Mouse (Mus musculus) embryonic facial prominence, embryonic 12.5 days (tissue): ENCODE results near the gene Psme3. TPM values are rescaled to one million over a fixed set of nuclear protein-coding genes. Genes with fewer than 3 reads are reported as not detected.
A peak's percentile ranks its signal among the peaks of the same experiment; 100 is the strongest.
"Not testable (repeated sequence)": the region's sequence is repeated elsewhere in the genome, so short reads cannot be mapped to it uniquely, and the experiment has no call there.

Source experiments
- ATAC-seq: fragments of 200-750 bp; cut with Nextera tagmentation; 2 replicates; pipeline ENCODE4 v1.8.0; 2017; ENCODE audit not compliant: insufficient number of reproducible peaks, insufficient read depth, low FRiP score, low TSS enrichment
- H3K27ac ChIP-seq: fragments of 300-500 bp; sonication (generic); 2 replicates; pipeline ENCODE4 v1.5.1; 2016; ENCODE audit warnings: mild to moderate bottlenecking
- H3K27me3 ChIP-seq: fragments of 300-500 bp; sonication (generic); 2 replicates; pipeline ENCODE4 v1.6.1; 2016; ENCODE audit warnings: mild to moderate bottlenecking, moderate library complexity
- H3K36me3 ChIP-seq: fragments of 300-500 bp; sonication (generic); 2 replicates; pipeline ENCODE4 v1.6.1; 2016; ENCODE audit warnings: mild to moderate bottlenecking
- H3K4me1 ChIP-seq: fragments of 300-500 bp; sonication (generic); 2 replicates; pipeline ENCODE4 v1.6.1; 2016
- H3K4me2 ChIP-seq: fragments of 300-500 bp; sonication (generic); replicated peaks from 2 replicates; pipeline ENCODE4 v1.6.1; 2016; ENCODE audit warnings: mild to moderate bottlenecking, moderate library complexity
- H3K4me3 ChIP-seq: fragments of 300-500 bp; sonication (generic); 2 replicates; pipeline ENCODE4 v1.5.1; 2016; ENCODE audit warnings: mild to moderate bottlenecking
- H3K9ac ChIP-seq: fragments of 300-500 bp; sonication (generic); 2 replicates; pipeline ENCODE4 v1.6.1; 2016; ENCODE audit warnings: mild to moderate bottlenecking, moderate library complexity
- H3K9me3 ChIP-seq: fragments of 300-500 bp; sonication (generic); 2 replicates; pipeline ENCODE4 v1.6.1; 2016; ENCODE audit warnings: mild to moderate bottlenecking, moderate library complexity
- WGBS: fragments of 180-500 bp; shearing (Covaris S2); methylation state at CpG from one replicate; pipeline ENCODE4 v1.1.7; 2016; 5-methylcytosine and 5-hydroxymethylcytosine counted together
- polyA plus RNA-seq: library from polyadenylated mRNA; unstranded; fragments of >200 nt; fragmentation: Nextera tagmentation; extraction: Ambion mirVana; gene quantifications from 2 replicates; pipeline ENCODE4 v1.2.1, GENCODE M21; 2016

Gene Psme3
- polyA plus RNA-seq, 1 experiment from 2014 or later, result 172 TPM

DNA sequence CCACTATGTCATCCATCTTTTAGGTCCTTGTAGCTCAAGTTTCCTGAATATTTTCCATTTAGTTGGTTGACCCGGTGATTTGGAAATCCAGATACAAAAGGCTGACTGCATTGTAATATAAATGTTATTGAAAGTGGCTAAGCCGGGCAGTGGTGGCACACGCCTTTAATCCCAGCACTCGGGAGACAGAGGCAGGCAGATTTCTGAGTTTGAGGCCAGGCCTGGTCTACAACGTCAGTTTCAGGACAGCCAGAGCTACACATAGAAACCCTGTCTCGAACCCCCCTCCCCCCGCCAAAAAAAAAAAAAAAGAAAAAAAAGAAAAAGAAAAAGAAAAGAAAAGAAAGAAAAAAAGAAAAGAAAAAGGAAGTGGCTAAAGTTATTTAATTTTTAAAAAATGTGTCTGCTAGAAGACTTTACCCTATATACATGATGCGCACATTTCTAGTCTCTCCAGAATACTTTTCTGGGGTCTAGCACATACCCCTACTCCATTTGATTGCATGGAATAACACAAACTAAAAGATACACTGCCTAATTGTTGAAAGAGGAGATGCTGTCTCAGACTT, 847 bp upstream of the Psme3 start:
- ATAC-seq, result no peak
- peak overlapping the region; percentile 98 for H3K4me3 ChIP-seq
- no peaks in the 10 kb centered on the region for H3K9me3 ChIP-seq
- peak overlapping the region; percentile 92 for H3K9ac ChIP-seq
- no peak overlapping the region for H3K27ac ChIP-seq
- peaks cover 11% of the 10 kb centered on the region for H3K4me1 ChIP-seq
- H3K27me3 ChIP-seq, result no peaks in the 10 kb centered on the region
- 91% methylated on average over 8 of the region's 8 CpGs for WGBS
- H3K36me3 ChIP-seq, result peaks cover 18% of the 10 kb centered on the region
- peak overlapping the region; percentile 98 for H3K4me2 ChIP-seq

DNA sequence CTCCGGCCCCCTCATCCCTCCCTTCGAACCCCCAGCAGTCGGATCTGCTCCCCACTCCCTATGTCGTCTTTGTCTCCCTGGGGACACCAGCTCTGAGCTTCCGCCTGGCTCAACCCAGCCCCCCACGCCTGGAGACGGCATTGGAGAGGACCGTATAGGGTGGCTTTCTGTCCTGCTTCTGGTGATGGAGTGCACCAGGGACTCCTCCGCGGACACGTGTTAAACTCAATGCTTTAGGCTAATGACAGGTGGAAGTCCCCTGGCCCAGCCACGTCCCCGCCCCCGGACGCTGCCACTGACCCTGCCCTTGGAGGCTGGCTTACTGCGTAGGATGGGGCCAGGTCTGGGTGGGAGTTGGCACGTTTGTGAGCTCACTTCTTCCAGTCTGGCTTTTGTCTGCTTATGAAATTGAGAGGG, 496 bp downstream of the Psme3 start:
- ATAC-seq, result peak; percentile 74; the same call in 1 of the 2 replicates
- WGBS, result under 1% methylated on average over 17 of the region's 17 CpGs
- H3K9ac ChIP-seq, result peak overlapping the region; percentile 92
- H3K4me2 ChIP-seq, result peak overlapping the region; percentile 98
- peak overlapping the region; percentile 73 for H3K27ac ChIP-seq
- H3K4me1 ChIP-seq, result peaks cover 11% of the 10 kb centered on the region
- H3K4me3 ChIP-seq, result peak overlapping the region; percentile 98
- peaks cover 31% of the 10 kb centered on the region for H3K36me3 ChIP-seq
- no peaks in the 10 kb centered on the region for H3K27me3 ChIP-seq
- no peaks in the 10 kb centered on the region for H3K9me3 ChIP-seq

DNA sequence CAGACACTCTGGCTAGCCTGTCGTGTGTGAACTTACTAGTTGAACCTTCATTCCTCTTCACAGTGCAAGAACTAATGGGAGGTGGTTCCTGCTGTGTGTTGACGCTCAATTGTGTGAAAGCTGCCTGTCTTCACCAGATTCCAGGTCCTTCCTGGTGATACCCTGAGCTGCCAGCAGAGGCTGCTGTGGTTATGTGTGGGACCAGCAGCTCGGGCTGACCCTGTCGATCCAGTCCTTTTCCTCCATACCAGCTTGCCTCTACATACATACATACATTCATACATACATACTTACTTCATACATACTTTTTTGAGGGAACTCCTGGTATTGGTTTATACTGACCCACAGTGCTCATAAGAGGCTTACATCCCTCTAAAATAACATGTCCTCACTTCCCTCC, 7.6 kb downstream of the Psme3 start:
- Histone ChIP-seq H3K9ac (no peak overlapping the region), H3K27ac (no peak overlapping the region), H3K9me3 (no peaks in the 10 kb centered on the region), H3K4me2 (no peak overlapping the region), H3K27me3 (no peaks in the 10 kb centered on the region), H3K4me1 (no peaks in the 10 kb centered on the region; the same call in 1 of the 2 replicates), H3K4me3 (no peak overlapping the region), H3K36me3 (peaks cover 69% of the 10 kb centered on the region)
- 15% methylated on average over 4 of the region's 4 CpGs for WGBS
- ATAC-seq, result no peak

DNA sequence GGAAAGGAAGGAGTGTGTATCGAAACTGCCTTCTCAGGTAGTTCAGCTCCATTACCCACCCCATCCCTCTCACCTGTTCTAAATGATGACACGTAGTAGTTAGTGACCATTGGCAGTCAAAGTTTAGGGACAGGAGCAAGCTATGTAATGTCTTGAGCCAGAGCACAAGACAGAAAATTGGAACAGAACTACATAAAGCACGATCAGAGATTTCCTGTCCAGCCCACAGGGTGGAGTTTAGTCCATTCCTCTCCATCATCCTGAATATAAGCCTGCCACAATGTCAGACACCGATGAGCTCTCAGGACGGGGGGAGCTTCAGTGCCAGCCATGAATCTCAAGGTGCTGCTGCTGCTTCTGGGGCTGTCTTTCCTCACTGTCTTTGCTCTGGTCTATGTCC, 8.8 kb downstream of the Psme3 start, which contains the start of gene Aoc2:
TSS of gene Aoc2 (plus strand) at position 301 of the 400 bp plus-strand sequence.
- no peaks in the 10 kb centered on the region for H3K9me3 ChIP-seq
- no peak within 1 kb of the TSS for H3K27ac ChIP-seq
- H3K4me1 ChIP-seq, result no peaks in the 10 kb centered on the region; the same call in 1 of the 2 replicates
- 96% methylated on average over 5 of the region's 5 CpGs for WGBS
- H3K4me2 ChIP-seq, result no peak within 1 kb of the TSS
- peaks cover 58% of the 10 kb centered on the region for H3K36me3 ChIP-seq
- ATAC-seq, result no peak
- no peaks in the 10 kb centered on the region for H3K27me3 ChIP-seq
- no peak within 1 kb of the TSS for H3K4me3 ChIP-seq
- H3K9ac ChIP-seq, result no peak within 1 kb of the TSS

DNA sequence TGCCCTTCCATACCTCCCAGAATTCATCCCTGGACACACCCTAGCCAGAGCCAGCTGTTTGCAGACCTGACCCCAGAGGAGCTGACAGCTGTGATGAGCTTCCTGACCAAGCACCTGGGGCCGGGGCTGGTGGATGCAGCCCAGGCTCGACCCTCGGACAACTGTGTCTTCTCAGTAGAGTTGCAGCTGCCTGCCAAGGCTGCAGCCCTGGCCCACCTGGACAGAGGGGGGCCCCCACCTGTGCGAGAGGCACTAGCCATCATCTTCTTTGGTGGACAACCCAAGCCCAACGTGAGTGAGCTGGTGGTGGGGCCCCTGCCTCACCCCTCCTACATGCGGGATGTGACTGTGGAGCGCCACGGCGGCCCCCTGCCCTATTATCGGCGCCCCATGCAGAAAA, 9.2 kb downstream of the Psme3 start:
- not testable (repeated sequence) for H3K4me1 ChIP-seq, H3K4me2 ChIP-seq, H3K4me3 ChIP-seq, ATAC-seq, H3K27me3 ChIP-seq, H3K27ac ChIP-seq, H3K9me3 ChIP-seq, H3K9ac ChIP-seq
- WGBS, result 91% methylated on average over 11 of the region's 11 CpGs
- peaks cover 53% of the 10 kb centered on the region for H3K36me3 ChIP-seq

DNA sequence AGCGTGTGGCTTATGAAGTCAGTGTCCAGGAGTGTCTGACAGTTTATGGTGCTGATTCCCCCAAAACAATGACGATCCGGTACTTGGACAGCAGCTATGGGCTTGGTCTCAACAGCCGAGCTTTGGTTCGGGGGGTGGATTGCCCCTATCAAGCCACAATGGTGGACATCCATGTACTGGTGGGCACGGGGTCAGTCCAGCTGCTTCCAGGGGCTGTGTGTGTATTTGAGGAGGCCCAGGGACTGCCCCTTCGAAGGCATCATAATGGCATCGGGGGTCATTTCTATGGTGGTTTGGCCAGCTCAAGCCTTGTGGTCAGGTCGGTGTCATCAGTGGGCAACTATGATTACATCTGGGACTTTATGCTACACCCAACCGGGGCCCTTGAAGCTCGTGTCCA, 10.1 kb downstream of the Psme3 start:
- H3K27ac ChIP-seq, result no peak overlapping the region
- H3K4me3 ChIP-seq, result no peak overlapping the region
- H3K9ac ChIP-seq, result no peak overlapping the region
- no peak for ATAC-seq
- no peaks in the 10 kb centered on the region; the same call in 1 of the 2 replicates for H3K4me1 ChIP-seq
- no peak overlapping the region for H3K4me2 ChIP-seq
- 84% methylated on average over 11 of the region's 11 CpGs for WGBS
- H3K9me3 ChIP-seq, result no peaks in the 10 kb centered on the region
- no peaks in the 10 kb centered on the region for H3K27me3 ChIP-seq
- H3K36me3 ChIP-seq, result peaks cover 45% of the 10 kb centered on the region

DNA sequence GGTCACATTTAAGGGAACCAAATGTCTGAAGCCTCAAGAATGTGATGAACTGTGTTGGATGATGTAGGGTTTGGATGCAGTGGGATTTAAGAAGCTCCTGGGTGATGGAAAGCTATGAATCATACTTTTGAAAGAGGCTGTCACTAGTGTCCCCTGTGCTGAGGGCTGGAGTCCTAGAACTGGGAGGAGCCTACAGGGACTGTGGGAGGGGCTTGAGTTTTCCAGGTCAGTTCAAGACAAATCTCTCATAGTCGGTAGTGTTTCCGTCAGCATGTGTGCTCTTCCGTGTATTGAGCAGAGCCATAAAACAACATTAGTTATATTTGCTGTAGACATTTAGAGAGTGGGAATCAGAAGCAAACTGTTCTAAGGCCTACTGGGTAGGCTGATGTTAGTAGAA, 11.3 kb downstream of the Psme3 start:
- ATAC-seq, result no peak
- H3K27ac ChIP-seq, result no peak overlapping the region
- no peak overlapping the region for H3K4me2 ChIP-seq
- peaks cover 33% of the 10 kb centered on the region for H3K36me3 ChIP-seq
- no peak overlapping the region for H3K9ac ChIP-seq
- H3K4me3 ChIP-seq, result no peak overlapping the region
- H3K27me3 ChIP-seq, result no peaks in the 10 kb centered on the region
- 64% methylated on average over 3 of the region's 3 CpGs for WGBS
- no peaks in the 10 kb centered on the region for H3K9me3 ChIP-seq
- no peaks in the 10 kb centered on the region; the same call in 1 of the 2 replicates for H3K4me1 ChIP-seq

DNA sequence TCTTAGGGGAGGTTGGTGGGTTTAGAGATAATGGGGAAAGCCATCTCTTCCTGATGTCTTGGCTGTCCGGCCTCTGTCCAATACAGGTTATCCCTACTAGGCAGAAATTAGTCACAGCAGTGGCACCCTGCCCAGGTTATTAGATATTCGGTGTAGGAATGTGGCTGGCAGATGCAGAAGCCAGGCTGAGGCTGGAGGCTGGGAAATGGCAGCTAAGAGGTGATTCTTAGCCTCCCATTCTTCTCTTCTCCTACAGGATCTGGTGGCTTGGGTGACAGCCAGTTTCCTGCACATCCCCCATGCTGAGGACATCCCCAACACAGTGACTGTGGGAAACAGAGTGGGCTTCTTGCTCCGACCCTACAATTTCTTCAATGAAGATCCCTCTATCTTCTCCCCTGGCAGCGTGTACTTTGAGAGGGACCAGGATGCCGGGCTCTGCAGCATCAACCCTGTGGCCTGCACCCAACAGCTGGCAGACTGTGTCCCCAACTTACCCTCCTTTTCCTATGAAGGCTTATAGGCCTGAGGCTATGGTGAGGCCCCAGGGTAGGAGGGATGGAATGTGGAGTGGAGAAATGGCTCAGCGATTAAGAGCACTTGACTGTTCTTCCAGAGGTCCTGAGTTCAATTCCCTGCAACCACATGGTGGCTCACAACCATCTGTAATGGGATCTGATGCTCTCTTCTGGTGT, 13.1 kb downstream of the Psme3 start:
- no peak overlapping the region for H3K4me2 ChIP-seq
- peaks cover 2% of the 10 kb centered on the region for H3K4me1 ChIP-seq
- H3K27me3 ChIP-seq, result no peaks in the 10 kb centered on the region
- WGBS, result 85% methylated on average over 6 of the region's 6 CpGs
- no peaks in the 10 kb centered on the region for H3K9me3 ChIP-seq
- H3K36me3 ChIP-seq, result peaks cover 22% of the 10 kb centered on the region
- no peak overlapping the region for H3K4me3 ChIP-seq
- H3K9ac ChIP-seq, result no peak overlapping the region
- H3K27ac ChIP-seq, result no peak overlapping the region
- no peak for ATAC-seq

DNA sequence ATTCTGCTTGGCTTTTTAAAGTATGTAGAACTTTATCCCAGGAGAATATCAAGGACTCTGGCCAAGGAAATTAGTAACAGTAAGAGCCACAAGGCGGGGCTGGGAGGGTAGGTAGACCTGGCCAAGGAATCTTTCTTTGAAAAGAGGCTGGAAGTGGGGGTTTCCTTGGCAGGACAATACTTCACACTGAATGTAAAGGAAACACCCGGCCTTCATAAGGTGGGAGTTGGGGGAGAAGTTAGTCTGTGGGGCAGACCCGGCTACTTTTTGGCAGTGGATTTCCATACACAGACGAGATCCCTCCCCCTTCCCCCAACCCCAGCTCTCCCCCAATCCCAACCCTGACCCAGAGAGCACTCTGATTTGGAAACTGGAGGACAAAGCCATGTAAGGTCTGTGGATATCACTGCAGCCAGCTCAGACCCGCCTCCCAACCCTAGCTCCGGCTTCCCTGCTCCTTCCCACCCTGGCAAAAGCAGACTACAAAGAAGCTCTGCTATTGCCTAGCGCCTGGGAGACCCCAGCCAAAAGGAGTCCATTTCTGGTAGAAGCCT, 14.4 kb downstream of the Psme3 start, which contains the start of gene Aoc3:
TSS of gene Aoc3 (plus strand) at position 235 of the 554 bp plus-strand sequence.
- Histone ChIP-seq H3K4me1 (peaks cover 8% of the 10 kb centered on the region), H3K9ac (no peak within 1 kb of the TSS), H3K4me3 (no peak within 1 kb of the TSS), H3K27me3 (no peaks in the 10 kb centered on the region), H3K36me3 (peaks cover 8% of the 10 kb centered on the region), H3K4me2 (no peak within 1 kb of the TSS), H3K27ac (no peak within 1 kb of the TSS), H3K9me3 (no peaks in the 10 kb centered on the region)
- WGBS, result 78% methylated on average over 7 of the region's 7 CpGs
- ATAC-seq, result no peak

DNA sequence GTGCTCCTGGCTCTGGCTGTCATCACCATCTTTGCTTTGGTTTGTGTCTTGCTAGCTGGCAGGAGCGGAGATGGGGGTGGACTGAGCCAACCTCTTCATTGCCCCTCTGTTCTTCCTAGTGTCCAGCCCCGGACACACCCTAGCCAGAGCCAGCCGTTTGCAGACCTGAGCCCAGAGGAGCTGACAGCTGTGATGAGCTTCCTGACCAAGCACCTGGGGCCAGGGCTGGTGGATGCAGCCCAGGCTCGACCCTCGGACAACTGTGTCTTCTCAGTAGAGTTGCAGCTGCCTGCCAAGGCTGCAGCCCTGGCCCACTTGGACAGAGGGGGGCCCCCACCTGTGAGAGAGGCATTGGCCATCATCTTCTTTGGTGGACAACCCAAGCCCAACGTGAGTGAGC, 14.9 kb downstream of the Psme3 start:
- not testable (repeated sequence) for H3K4me2 ChIP-seq, H3K4me1 ChIP-seq, H3K27ac ChIP-seq, ATAC-seq, H3K27me3 ChIP-seq, H3K9me3 ChIP-seq, H3K4me3 ChIP-seq, H3K36me3 ChIP-seq, H3K9ac ChIP-seq
- 75% methylated on average over 6 of the region's 6 CpGs for WGBS

DNA sequence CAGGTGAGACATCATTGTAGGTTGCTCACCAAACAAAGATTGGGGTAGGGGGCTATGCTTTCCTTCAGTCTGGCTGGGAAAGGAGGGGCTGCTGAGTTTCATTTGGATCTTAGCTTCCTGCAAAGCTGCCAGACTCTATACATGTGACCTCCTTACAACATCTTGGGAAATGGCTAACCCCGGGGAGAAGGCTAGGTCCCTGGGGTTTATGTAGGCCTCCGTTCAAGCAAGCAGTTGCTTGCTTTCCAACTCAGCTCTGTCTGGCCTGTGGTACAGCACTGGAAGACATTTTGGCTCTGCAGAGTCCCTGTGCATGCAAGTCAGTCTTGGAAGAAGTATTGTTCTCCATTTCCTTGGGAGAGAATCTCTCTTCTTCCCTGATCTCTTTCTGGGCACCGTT, 16.5 kb downstream of the Psme3 start:
- Histone ChIP-seq H3K27ac (no peak overlapping the region), H3K4me3 (no peak overlapping the region), H3K27me3 (no peaks in the 10 kb centered on the region), H3K4me2 (no peak overlapping the region), H3K9me3 (no peaks in the 10 kb centered on the region), H3K9ac (no peak overlapping the region), H3K4me1 (peaks cover 11% of the 10 kb centered on the region), H3K36me3 (no peaks in the 10 kb centered on the region; the same call in 1 of the 2 replicates)
- no peak for ATAC-seq
- 77% methylated on average over 3 of the region's 3 CpGs for WGBS

DNA sequence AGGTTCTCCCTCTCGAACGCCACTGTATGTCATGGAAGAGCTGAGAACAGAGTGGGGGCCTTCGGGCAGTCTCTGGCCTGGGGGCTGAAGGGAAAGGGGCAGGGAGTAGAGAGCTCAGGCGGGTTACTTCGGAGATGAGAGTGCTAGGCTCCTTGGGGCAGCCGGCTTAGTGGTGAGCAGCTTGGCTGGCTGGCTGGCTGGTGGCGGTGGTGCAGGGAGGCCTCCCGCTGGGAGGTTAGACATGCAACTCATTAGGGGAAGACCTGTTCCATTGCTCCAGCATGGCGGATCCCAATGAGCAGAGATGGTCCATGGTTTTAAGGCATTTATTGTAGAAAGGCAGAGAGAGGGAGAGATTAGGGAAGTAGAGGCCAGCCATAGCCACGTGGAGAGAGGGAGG, 18.0 kb downstream of the Psme3 start:
- Histone ChIP-seq H3K36me3 (no peaks in the 10 kb centered on the region; the same call in 1 of the 2 replicates), H3K9me3 (no peaks in the 10 kb centered on the region), H3K27me3 (no peaks in the 10 kb centered on the region), H3K4me1 (peaks cover 18% of the 10 kb centered on the region), H3K9ac (no peak overlapping the region), H3K27ac (no peak overlapping the region), H3K4me2 (no peak overlapping the region), H3K4me3 (no peak overlapping the region)
- no peak for ATAC-seq
- WGBS, result 19% methylated on average over 10 of the region's 10 CpGs
